Mouse (Mus musculus): Measurements from ENCODE around the gene Lcp1.

DNA sequence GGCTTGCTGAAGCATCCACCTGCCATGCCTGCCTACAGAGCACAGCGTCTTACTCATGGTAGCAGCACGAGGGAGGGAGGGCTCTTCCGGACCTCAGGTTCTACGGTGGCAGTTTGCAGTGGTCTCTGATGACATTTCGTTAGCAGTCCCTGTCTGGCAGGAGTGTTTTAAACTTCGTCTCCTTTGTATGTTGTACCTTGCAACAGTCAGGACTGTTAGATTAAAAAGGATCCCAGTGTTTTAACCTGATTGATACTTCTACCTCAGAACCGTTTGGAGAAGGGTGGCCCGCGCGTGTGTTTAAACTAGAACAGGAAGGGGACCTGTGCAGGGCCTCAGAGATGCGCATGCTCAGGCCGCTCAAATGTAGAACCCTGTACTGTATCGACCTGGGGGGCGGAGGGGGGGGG lies 47.5 kb downstream of the Lcp1 start:
- TF ChIP-seq FLI1 (IDR thresholded peaks at IDR 0.05; ENCODE audit: low read length) (no peak), GATA1 (IDR thresholded peaks at IDR 0.05; ENCODE audit: borderline replicate concordance, low read length) (no peak)
